Mouse (Mus musculus): ENCODE measurements around the gene Synpo2l.
"Not testable (repeated sequence)": the region's sequence is repeated elsewhere in the genome, so short reads cannot be mapped to it uniquely, and the experiment has no call there.

Gene Synpo2l

DNA sequence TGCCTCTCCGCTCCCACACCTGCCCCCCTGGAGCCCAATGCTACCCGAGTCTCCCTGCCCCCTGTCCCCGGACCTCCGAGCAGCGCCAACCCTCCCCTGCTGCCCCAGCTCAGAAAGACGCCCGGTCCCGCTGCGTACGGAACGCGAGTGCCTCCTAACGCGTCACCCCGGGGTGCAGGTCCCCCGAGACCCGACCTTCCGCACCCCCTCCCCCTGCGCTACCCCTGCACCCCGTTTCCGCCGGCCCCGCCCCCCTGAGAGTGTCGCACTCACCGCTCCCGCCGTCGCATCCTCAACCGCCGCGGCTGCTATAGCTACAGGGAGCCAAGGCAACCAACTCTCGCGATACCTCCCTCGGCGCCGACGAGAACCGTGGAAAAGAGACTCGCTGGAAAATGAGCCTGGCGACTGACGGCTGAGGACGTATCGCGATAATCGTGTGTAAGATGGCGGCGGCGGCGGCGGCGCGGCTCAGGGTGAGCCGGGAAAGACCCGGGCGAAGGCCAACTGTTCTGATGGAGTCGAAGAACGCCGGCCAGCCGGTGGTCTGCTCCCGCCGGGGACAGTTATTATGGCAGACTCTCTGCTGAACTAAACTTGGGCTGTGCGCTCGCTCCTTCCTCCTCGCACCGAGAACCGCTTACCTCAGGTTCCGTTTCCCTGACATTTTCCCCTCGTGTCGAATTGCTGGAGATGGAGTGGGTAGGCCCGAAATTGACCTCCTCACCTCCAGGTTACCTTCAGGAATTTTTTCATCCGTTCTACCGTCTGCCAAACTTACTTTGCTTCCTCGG is 27.3 kb downstream of the Synpo2l start, which contains the start of gene Usp54:
Gene Usp54 (minus strand): TSS at position 420 of the 794 bp plus-strand sequence.
- DNase-seq (ENCODE audit: low read depth) = peak; percentile 98

DNA sequence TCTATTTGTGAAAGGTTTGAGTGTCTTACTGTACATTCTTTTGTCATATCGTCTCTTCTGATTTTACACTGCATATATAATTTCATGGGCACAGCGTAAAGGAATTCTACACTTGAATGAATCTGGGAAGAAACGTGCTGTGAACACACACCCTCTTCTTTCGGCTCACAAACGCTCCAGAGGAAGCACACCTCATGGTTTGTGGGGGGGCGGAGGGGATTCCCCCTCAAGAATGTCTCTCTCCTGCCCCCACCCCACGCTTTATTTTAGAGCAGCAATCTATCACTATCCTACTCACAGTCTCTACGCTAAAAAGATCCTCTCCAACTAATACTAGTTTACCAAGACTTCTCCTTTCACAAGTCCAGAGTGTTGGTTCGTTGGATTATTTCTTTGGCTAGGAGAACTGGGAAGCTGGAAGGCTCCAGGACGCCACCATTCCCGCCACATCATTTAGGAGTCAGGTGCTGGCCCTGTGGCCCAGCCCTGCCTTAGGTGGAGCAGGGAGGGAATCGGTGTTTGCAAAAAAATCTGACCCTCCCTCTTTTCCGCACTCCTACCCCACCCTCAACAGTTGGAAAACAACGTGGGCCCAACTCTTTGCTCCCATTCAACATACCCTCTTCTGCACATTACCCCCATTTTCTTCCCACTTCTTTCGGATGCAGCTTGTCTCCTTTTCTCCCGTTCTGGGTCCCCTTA is 28.1 kb downstream of the Synpo2l start:
- peak; percentile 27 for DNase-seq (ENCODE audit: low read depth)

DNA sequence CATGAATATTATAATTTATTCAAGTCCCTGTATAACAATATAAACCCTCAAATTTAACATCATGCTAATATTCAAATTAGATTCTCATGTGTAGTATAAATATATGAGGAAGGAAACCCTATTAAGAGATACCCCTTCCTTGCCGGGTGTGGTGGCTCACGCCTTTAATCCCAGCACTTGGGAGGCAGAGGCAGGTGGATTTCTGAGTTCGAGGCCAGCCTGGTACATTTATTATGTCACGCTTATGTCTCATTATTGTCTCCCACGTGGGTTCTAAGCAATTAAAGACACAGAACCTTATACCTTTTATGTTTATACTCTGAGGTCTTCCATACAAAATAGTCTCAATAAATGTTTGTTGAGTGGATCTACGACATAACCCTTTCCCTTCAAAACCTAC is 29.5 kb downstream of the Synpo2l start:
- no peak for DNase-seq (ENCODE audit: low read depth)

DNA sequence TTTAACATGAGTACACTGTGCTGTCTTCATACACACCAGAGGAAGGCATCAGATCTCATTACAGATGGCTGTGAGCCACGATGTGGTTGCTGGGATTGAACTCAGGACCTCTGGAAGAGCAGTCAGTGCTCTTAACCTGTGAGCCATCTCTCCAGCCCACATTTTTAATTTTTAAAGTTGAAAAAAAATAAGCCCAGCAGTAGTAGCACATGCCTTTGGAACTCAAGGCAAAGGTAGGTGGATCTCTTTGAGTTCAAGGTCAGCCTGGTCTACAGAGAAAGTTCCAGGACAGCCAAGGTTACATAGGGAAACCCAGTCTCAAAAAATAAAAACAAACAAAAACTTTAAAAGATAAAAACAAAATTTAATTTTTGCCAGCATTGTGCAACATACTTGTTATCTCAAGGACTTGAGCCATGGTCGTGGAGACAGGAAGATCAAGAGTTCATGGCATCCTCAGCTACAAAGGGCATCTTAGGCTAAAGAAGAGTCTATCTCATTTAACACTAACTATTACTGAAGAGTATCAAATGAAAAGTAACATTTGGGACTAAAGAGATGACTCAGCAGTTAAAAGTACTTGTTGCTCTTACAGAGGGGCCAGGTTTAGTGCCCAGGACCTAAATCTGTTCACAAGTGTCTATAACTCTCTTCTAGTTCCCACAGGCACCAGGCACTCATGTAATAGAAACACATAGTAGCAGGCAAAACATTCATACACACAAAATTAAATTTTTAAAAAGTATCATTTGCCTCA is 30.2 kb downstream of the Synpo2l start:
- no peak for DNase-seq (ENCODE audit: low read depth)

DNA sequence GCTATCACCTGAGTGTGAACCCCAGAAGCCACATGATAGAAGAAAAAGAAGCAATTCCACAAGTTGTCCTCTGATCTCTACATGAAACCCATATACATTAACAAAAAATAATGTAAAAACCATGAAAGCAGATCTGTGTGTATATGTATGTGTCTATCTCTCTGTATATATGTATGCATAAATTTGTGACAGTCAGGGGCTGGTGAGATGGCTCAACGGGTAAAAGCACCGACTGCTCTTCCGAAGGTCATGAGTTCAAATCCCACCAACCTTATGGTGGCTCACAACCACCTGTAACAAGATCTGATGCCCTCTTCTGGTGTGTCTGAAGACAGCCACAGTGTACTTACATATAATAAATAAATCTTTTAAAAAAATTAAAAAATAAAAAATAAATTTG is 31.2 kb downstream of the Synpo2l start:
- DNase-seq (ENCODE audit: low read depth) = not testable (repeated sequence)

DNA sequence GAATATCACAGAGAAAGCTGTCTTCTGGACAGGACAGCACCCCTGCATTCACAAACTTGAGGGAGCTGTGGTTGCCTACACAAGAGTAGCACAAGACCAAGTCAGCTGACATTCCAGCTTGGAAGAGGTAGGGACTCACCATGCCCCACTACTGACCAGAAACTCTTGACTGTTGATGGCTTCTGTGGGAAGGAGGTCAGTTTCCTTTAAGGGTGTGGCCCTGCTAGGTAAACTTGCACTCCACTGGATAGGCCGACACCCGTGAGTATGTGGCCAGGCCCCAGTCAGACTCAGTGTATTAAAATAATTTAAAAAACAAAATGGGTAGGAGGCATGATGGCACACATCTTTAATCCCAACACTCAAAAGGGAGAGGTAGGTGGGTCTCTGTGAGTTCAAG is 32.6 kb downstream of the Synpo2l start:
- DNase-seq (ENCODE audit: low read depth) = no peak

DNA sequence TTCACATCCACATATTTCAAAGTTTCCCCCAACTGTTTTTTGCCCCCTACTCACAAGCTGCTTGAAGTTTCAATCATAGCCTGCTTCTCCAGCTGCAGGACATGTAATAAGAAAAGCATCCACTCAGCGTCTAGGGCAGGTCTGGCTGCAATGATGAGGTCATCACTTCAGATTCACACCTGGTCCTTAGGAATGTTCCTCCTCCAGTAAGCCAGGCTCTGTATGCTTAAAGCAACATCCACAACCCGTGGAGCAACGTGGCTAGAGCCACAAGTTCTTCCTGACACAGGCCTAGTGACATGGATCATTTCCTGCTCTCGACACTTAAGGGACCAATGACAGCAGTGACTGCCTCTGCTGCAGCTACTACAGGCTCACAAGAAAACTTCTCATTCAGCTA is 36.9 kb downstream of the Synpo2l start:
- no peak for DNase-seq (ENCODE audit: low read depth)

DNA sequence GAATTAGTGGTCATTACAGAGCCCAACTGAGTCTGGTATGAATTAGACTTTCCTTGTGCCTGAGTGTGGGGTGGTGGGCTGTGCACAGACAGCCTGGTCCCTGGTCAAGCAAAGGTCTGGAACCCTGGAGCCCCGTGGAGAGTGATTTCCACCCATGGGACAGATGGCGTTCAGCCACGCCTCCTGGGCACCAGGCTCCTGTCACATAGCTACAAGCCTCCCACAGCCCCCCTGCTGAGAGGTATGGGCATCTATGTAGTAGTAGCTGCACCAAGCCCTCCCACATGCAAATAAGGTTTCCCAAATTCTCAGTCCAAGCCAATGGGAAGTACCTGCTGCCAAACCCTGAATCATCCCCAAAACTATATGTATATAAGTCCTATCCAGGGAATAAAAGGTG is 41.2 kb downstream of the Synpo2l start:
- DNase-seq (ENCODE audit: low read depth) = no peak

DNA sequence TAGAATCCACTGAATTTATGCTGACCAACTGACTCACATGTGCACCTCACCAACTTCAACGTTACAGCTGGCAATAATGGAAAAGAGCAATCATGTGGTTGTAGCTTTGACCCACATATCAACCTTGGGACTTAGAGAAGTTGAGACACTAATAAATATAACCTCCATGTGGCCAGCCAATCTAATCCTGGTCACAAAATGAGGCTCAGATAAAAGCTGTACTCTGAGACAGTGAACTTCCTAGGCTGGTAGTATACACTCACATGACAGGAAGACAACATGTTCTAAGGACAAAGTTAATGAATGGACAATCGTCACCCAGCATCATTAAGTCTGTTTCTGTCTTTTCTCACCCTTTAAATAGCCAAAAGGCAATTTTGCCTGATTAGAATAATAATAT is 41.7 kb downstream of the Synpo2l start:
- DNase-seq (ENCODE audit: low read depth) = no peak

DNA sequence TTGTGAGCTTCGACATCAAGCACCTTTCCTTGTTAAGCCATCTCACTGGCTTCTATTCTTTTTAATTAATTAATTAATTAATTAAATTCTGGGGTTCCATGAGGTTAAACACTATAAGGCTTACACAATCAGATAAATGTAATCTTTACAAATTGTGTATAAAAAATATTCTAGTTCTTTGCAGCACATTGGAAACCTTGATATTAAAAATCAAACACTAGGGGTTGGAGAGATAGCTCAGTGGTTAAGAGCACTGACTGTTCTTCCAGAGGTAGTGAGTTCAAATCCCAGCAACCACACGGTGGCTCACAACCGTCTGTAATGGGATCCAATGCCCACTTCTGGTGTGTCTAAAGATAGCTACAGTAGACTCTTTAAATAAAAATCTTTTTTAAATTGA is 45.2 kb downstream of the Synpo2l start:
- DNase-seq (ENCODE audit: low read depth) = no peak

DNA sequence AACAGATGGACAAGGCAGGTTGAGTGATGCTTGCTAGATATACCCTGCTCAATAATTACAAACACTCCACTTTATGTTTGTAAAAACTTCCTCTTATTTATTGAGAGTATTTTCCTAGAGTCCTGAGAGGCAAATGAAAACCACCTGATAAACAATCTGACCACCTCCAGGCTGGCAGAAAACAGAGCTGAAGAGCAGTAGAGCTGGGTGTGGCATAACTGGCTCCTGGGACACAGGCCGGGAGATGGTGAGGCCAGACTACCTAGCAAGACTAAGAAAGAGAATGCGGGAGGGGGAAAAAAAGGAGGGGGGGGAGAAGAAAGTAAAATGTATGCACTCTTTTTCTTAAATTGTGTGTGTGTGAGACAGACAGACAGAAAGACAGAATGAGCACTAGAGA is 45.7 kb downstream of the Synpo2l start:
- DNase-seq (ENCODE audit: low read depth) = no peak

DNA sequence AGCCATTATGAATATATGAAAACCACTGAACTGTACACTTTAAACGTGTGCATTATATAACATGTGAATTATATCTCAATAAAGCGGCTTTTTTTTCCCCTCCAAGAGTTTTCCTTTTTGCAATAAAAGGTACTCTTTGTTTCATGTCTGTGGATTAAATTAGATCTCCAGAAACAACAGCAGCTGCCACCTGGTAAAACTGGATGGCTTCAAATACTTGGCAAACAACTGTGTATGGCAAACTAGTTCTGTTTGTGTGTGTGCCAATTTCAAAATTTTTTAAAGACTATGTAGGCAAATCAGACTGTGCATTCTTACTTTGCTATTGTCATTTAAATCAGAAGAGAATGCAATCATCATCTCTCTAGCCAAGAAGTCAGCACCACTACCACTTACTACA is 46.3 kb downstream of the Synpo2l start:
- no peak for DNase-seq (ENCODE audit: low read depth)

DNA sequence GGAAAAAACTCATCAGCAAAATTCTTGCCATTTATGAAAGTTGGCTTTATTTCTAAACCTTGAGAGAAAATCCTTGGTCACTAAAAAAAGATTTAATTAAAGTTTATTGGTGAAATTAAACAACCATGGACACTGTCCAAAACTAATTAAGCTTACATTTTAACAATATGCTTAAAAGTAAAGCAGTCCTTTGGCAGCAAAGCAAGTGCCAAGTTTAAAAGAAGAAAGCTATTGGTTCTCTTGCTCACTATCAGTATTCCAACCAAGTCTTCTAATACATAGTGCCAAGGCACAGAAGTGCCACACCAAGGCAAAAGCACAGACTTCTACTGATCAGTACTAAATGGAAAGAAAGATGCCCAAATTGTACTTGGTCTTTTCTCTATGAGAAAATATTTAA is 49.0 kb downstream of the Synpo2l start:
- DNase-seq (ENCODE audit: low read depth) = no peak

DNA sequence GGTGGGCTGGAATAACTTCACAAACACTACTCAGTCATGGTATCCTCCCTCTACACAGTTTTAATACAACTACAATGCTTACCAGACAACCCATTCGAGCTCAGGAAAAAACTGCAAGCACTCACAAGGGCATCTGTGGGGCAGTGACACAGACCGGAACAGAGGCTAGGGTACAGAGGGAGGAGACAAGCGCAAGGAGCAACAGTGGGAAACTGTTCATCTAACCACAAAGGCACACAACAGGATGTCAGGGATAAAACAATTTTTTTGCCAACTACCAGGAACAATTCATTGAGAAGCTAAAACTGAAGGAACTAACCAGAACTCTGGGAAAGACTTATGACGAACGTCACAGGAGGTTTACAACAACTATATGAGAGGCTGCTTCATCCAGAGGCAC is 49.9 kb downstream of the Synpo2l start:
- DNase-seq (ENCODE audit: low read depth) = no peak

DNA sequence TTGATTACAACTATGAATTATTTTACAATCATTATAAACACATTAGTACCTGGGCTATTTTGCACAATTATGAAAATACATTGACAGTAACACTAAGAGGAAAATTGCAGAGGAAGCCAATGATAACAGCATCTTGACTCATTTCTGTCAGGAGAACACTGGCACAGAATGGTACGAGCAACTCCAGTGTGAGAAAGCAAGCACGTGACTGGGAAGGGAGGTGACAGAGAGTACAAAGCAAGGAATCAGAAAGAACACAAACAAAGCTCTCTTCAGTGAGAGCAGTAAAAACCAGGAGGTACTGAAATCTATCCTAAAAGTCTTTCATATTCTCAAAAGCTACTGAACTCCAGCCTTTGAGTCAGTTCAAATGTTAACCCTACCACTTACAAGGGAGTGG is 51.7 kb downstream of the Synpo2l start:
- DNase-seq (ENCODE audit: low read depth) = peak; percentile 41

DNA sequence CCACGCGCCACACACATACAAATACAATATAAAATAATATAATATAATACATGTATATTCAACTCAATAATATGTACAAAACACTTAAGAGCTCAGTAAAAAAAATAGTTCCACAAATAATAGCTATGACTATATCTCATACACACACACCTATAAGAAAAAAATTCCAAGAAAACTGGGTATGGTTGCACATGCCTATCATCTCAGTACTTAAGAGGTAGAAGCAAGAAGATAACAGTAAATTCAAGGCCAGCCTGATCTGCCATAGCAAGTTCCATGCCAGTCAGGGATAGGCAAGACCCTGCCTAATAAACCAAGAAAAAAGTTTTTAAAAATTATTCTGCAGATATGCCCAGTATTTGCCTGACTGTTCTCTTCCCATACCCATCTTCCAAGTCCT is 53.1 kb downstream of the Synpo2l start:
- no peak for DNase-seq (ENCODE audit: low read depth)

DNA sequence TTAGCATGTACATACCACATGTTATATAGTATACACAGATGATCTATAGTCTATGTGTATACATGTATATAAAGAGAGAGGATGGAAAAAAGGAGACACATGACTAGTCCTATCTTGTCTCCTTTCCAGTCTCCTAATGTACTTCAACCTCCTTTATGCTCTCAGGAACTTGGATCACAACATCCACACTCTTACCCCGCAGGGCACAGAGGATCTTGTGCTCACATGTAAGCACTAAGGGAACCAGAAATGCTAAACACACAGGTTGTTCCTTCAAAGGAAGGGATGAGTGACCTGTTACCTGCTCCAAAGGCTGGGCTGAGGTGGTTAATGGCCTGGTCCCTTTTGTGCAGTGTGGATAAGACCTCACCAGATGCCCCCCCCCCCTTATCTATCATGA is 55.3 kb downstream of the Synpo2l start:
- no peak for DNase-seq (ENCODE audit: low read depth)

DNA sequence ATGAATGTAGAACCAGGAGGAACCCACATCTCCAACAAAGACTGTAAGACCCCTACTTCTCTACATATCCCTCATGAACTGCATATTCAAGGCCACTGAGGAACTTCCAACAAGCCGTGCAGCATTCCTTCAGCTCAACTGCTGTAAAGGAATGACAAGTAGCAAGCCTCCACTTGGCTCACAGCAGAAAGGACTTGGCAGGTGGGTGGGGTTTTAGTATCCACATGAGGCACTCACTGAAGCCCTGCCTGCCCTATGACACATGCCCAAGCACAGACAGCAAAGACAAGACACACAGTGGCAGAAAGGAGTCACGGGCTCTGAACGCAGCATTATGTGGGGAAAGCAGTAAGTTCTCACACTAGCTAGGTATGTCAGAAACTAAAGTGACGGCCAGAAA is 58.0 kb downstream of the Synpo2l start:
- peak; percentile 36 for DNase-seq (ENCODE audit: low read depth)

DNA sequence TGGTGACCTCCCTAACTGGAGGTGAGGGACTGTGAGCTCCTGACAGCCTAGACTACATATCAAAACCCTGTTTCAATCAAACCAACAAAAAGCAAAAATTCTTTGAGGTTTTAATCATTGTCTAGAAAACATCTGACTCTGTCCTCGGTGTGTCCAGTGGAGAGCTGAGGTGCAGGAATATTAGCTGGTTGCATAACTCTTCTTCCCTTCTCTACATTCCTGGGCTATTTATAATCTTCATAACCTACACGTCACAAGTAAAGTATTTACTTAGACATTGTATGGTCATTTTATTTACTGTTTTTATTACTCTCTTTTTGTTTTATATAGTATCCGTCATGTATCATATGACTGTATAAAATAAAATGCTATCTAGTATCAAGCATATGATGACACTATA is 58.6 kb downstream of the Synpo2l start:
- DNase-seq (ENCODE audit: low read depth) = peak; percentile 19
